Mouse (Mus musculus) CD4-positive, CD25-positive, alpha-beta regulatory T cell, adult 2 months (primary cell): ENCODE measurements around the gene Dusp13.

Experiments used
- DNase-seq: peaks from one replicate; pipeline ENCODE4 v3.0.0-alpha.2; 2012; ENCODE audit warnings: low read depth, low spot score

Dusp13 gene

GRCm38 (mm10) chr14:21750881-21751542 lies at the start of gene Dusp13:
Gene Dusp13 (minus strand): TSS chr14:21751181.
- DNase-seq, result peak; percentile 85

GRCm38 (mm10) chr14:21800641-21801040 lies 49.7 kb upstream of the Dusp13 start:
- DNase-seq, result no peak

GRCm38 (mm10) chr14:21792250-21792649 lies 41.3 kb upstream of the Dusp13 start:
- no peak for DNase-seq

GRCm38 (mm10) chr14:21791722-21792121 lies 40.7 kb upstream of the Dusp13 start:
- no peak for DNase-seq

- DNase-seq, result no peak
These were observed 39.7 kb upstream of the Dusp13 start for GRCm38 (mm10) chr14:21790585-21791251.

GRCm38 (mm10) chr14:21788121-21788520 lies 37.1 kb upstream of the Dusp13 start:
- DNase-seq, result no peak

GRCm38 (mm10) chr14:21787374-21787773 lies 36.4 kb upstream of the Dusp13 start:
- no peak for DNase-seq

- DNase-seq, result no peak
These were observed 35.5 kb upstream of the Dusp13 start for GRCm38 (mm10) chr14:21786500-21786899.

- no peak for DNase-seq
These were observed 25.2 kb upstream of the Dusp13 start for GRCm38 (mm10) chr14:21776201-21776600.

GRCm38 (mm10) chr14:21773946-21774345 lies 23.0 kb upstream of the Dusp13 start:
- no peak for DNase-seq

GRCm38 (mm10) chr14:21772506-21773281 lies 21.7 kb upstream of the Dusp13 start:
- DNase-seq, result no peak

- DNase-seq, result no peak
These were observed 15.5 kb upstream of the Dusp13 start for GRCm38 (mm10) chr14:21766398-21766958.

- DNase-seq, result no peak
These were observed 14.9 kb upstream of the Dusp13 start for GRCm38 (mm10) chr14:21765754-21766397.

- DNase-seq, result no peak
These were observed 13.7 kb upstream of the Dusp13 start for GRCm38 (mm10) chr14:21764646-21765045.

- DNase-seq, result no peak
These were observed 12.8 kb upstream of the Dusp13 start for GRCm38 (mm10) chr14:21763736-21764135.

GRCm38 (mm10) chr14:21761560-21761959 lies 10.6 kb upstream of the Dusp13 start:
- no peak for DNase-seq

- DNase-seq, result no peak
These were observed 2.4 kb upstream of the Dusp13 start for GRCm38 (mm10) chr14:21753367-21753766.

- no peak for DNase-seq
These were observed 1.4 kb upstream of the Dusp13 start for GRCm38 (mm10) chr14:21752411-21752810.

- peak; percentile 93 for DNase-seq
These were observed 737 bp downstream of the Dusp13 start, which contains the start of gene Samd8 for GRCm38 (mm10) chr14:21750008-21750880. Gene Samd8 (plus strand): TSS chr14:21750531.

GRCm38 (mm10) chr14:21748142-21748870 lies 2.7 kb downstream of the Dusp13 start:
- DNase-seq, result peak; percentile 61
